Mouse (Mus musculus) ES-Bruce4 (cell line): ENCODE data around the gene Imp4.

Source experiments
- CTCF ChIP-seq: IDR thresholded peaks from one replicate; pipeline ENCODE4 v1.8.1; 2011; ENCODE audit warnings: low read depth, low read length
- EP300 ChIP-seq: IDR thresholded peaks from 2 replicates; pipeline ENCODE4 v1.6.1; 2011; ENCODE audit warnings: low read depth, low read length; ENCODE audit not compliant: insufficient read depth
- POLR2A ChIP-seq: IDR thresholded peaks from one replicate; pipeline ENCODE4 v1.8.1; 2011; ENCODE audit warnings: low read length; ENCODE audit not compliant: insufficient read depth

DNA sequence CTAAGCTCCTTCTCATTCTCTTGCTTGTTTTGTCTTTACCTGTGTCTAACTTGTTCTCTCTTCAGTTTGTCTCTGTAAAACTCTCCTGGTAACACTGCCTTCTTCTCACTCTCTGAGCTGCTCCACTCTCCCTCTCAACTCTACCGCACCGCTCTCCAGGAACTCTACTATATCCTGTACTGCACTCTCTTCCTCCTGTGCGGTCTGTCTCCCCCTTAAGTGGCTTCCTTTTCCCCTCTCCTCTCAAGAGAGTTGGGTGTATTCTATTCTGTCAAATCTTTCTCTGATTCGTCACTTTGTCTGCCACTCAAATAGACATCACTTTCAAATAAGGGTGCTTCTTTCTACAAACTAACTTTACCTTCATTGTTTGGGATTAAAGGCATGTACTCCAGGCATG is 51.8 kb downstream of the Imp4 start:
- TF ChIP-seq EP300, result no peak
- no peak for TF ChIP-seq POLR2A
- TF ChIP-seq CTCF, result no peak
